Mouse (Mus musculus) B cell, adult 2 months (primary cell): ENCODE measurements at regions not wholly inside any gene's neighbourhood (a gene's known extent, or its start where the extent isn't known, plus 50 kb on each side); places are given as distances from the start of the nearest gene placed in this dataset.

Experiments used
- DNase-seq, 2 experiments: peaks; one replicate each; pipeline ENCODE4 v3.0.0; 2022

DNA sequence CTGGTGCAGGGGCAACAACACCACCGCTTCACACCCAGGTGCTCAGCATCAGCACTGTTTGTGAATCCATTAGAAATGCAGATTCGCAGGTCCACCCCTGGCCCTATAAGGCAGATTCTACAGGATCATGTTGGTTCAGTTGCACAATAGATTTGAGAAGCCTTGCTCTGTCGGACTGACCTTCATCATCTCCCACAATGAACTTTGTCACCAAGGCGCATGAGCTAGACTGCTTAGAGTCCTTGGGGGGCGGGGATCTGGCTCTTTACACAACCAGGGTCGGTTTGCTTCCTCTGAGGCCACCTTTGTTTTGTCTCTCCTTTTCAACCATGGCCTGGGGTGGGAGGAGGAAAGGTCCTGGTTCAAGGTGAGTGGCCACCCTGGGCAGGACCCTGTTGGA, 209.7 kb downstream of the Igsf11 start:
- DNase-seq = no peak

DNA sequence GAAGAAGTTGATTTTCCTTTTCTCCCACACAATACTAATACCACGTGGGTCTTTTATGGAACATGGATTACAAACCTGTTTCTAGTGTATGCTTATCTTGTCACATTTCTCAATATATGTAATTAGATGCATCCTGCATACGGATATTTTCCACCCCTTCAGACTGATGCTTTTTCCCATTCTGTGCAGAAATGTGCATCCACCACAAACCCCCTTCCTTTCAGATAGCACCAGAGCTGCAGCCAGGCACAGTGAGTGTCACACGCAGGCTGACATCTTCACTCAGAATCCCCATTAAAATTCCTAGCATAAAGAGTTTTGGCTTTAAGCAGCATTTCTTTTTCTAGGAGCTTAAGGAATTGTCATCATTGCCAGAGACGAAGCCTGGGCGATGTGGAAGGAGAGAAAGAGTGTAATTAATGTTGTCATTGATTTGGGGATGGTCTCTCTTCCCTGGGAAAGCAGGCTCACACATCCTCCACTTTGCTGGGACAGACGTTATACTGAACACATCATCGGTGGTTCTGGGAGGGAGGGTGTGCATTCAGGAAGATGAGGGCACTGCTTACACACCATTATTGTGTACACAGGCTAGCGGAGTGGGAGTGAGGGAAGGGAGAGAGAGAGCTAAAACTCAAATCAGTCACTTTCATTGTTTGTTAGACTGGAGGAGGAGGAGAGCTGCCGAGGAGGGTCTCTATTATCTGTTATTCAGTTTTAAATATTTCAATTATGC, 211.1 kb downstream of the Igsf11 start:
- DNase-seq = no peak

GRCm38 (mm10) chr16:39109383-39110033, 217.0 kb downstream of the Igsf11 start:
- no peak for DNase-seq

- no peak for DNase-seq
These were observed 217.6 kb downstream of the Igsf11 start for GRCm38 (mm10) chr16:39110089-39110488.

- no peak for DNase-seq
These were observed 225.6 kb downstream of the Igsf11 start for GRCm38 (mm10) chr16:39118059-39118458.

- DNase-seq = no peak
These were observed 227.3 kb downstream of the Igsf11 start for GRCm38 (mm10) chr16:39119811-39120210.

DNA sequence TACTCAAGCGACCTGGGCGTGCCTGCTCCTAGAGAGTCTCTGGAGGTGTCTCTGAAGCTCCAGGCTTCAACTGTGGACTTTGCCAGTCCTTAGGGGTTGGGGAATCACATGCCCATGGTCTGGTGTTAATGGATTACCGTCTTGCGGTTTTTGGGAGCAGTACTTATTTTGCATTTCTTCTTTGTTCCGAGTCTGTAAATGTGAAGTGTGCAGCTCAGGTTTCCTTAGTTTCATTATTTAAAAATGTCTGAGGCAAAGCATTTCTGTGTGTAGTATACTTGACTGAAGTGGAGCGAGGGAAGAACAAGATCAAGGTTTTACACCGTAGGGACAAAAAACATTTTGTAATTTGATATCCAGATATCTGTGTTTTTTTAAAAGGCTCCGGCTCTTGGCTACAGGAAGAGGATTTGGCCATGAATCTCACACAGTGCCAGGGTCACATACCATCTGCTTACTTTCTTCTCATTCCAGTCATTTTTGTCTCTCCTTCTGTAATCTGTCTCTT, 231.0 kb downstream of the Igsf11 start:
- no peak for DNase-seq

- no peak for DNase-seq
These were observed 240.0 kb downstream of the Igsf11 start for GRCm38 (mm10) chr16:39132459-39132858.

GRCm38 (mm10) chr16:39135777-39136176, 243.3 kb downstream of the Igsf11 start:
- no peak for DNase-seq

DNA sequence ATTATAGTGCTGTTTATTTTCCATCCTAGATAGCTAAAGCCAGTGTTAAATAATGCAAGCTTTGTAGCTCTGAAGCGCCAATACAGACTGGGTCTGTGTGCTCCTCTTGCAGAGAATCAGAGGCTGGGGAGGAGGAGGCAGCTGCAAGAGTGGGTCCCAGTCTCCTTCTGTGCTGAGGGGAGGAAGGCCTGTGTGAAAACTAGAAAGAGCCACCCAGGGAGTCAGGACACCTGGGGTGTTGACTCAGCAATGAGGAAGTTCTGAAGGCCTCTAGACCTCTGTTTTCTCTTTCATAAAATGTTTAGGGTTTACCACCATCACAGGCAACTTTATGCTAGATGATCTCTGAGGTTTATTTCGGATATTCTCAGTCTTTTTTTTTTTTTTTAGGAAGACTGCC, 254.7 kb downstream of the Igsf11 start:
- no peak for DNase-seq

DNA sequence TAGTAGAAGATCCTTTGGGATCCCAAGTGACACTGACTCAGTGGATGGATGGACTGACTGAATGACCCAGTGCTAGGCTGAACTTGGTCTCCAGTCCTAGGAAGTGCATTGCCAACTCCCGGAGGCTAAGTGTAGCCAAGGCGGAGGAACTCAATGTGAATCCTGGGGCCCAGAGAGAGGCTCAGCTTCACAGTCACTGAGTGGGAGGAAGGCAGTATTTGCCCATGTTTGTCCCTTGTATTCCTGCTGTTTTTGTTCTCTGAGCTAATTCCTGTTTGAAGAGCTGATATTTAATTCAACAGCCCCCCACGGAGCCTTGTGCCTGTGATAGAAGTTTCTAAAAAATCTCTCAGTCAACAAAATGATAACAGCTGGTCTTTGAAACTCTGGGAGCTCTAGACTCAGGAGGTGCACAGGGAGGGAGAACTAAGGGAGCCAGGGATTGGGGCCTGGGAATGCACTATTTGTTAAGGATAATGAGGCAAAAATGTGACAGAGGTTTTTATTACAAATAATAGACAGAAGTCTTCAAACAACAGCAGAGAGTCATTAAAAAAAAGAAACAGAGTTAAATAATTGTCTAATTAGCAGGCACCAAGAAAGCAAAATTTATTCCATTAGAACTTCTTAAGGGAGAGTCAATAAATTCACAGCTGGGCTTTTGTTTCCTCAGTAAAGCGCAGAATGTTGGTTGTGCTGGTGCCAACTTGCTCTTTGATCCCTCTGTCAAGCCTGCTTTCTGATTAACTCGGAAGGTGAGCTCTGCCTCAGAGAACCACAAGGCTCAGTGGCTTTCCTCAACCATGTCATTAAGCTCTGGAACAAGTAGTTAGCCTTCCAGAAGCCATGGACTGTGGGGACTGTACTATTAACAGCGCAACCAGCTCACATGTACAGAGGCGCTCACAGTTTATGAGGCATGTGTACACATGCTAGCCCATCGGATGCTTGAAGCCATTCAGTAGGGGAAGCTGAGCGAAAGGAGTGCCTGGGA, 259.2 kb downstream of the Igsf11 start:
- no peak for DNase-seq

DNA sequence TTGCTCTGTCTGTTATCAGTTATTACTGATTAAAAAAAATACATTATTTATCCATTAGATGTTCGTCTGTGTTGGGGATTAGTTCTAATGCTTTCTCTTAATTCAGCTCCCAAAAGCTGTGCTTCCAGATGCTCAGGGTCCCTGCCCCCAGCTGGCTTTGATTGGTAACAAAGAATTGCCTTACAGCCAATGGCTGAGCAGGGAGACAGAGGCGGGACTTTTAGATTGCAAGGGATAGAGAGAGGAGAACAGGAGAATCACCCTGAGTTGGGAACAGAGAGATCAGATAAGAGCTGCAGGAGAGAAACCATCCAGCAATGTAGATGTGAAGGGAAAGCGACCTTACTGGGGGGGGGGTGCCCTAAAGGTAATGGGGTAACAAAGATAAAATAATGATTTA, 266.4 kb downstream of the Igsf11 start:
- DNase-seq = no peak

DNA sequence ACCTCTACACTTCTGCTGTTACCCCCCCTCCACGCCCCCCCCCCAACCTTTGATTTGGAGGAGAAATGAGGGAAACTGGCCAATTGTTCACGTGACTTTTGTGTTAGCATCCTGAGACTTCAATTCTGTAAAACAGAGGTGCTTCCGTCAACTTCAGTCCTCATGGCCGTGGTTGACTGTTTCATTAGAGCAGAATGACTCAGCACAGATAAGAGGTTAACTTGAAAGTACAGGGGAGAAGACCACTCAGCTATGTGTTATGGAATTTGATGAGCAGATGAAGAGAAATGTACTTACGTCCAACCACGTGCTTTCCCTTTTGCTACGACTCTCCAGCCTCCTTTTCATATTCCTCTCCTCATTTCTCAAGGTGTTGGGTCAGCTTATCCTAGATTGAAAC, 267.3 kb downstream of the Igsf11 start:
- no peak for DNase-seq

DNA sequence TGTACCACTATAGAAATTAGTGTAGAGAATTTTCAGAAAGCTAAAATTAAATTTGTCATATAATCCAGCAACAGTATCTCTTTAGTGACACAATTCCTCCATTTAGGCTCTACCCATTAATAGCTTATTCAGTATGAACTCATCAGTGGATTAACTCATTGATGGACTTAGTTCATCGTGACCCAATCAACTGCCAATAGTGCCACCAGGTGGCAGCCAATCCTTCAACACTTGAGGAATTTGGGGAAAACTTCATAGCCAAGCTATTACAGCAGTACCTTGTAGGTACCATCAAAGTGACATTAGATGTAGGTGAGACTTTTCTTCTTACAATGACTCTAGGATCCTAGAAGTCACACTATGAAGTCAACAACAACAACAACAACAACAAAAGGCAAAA, 270.2 kb downstream of the Igsf11 start:
- no peak for DNase-seq

- no peak for DNase-seq
These were observed 299.4 kb downstream of the Igsf11 start for GRCm38 (mm10) chr16:39191861-39192260.

DNA sequence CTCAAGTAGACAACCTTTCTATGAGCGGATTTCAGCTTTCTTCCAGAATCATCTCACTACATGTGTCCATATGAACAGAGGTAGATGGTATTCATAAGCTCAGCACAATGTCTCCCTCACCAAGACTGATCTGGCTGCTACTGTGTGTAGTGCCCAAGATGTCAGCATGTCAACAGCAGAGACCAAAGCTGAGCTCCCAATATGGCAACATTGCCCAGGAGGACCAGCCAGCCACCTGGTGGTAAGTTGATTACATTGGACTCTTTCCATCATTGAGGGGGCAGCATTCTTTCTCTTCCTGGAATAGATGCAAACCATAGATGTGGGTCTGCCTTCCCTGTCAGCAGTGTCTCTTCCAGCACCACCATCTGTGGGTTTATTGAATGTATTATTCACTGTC, 303.0 kb downstream of the Igsf11 start:
- no peak for DNase-seq

GRCm38 (mm10) chr16:39196896-39197295, 304.4 kb downstream of the Igsf11 start:
- DNase-seq = no peak

- no peak for DNase-seq
These were observed 331.1 kb downstream of the Igsf11 start for GRCm38 (mm10) chr16:39223551-39223950.

GRCm38 (mm10) chr16:39229501-39229900, 337.0 kb downstream of the Igsf11 start:
- DNase-seq = no peak

DNA sequence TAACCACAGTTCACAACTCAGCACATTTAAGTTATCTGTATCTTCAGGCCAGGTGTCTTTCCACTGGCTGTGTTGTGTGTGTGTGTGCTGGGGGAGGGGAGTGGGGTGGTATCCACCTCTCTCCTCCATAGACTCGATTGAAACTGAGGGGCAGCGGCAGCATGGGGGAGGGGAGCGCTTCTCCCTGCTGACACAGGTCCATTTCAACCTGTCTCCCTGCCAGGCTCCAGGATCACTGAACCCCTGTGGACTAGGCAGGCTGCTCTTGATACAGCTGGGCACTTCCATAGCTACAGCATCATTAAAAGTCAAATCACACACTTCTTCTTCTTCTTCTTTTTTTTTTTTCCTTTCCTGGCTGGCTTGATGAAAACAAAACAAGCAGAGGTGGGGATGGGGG, 338.0 kb downstream of the Igsf11 start:
- DNase-seq = no peak

GRCm38 (mm10) chr16:39234290-39234689, 341.8 kb downstream of the Igsf11 start:
- no peak for DNase-seq

GRCm38 (mm10) chr16:39273490-39273889, 381.0 kb downstream of the Igsf11 start:
- no peak for DNase-seq

- no peak for DNase-seq
These were observed 392.0 kb downstream of the Igsf11 start for GRCm38 (mm10) chr16:39284484-39284883.
